Mouse (Mus musculus) CD4-positive naive resting alpha-beta T cell, adult 57 days (primary cell): ENCODE measurements around the gene Gsdma. TPM values are rescaled to one million over a fixed set of nuclear protein-coding genes. Genes with fewer than 3 reads are reported as not detected.

Experiments used
- total RNA-seq: library from RNA; stranded (reverse); gene quantifications from one replicate; pipeline ENCODE4 v1.2.4, GENCODE M21; 2023

The Gsdma gene
- total RNA-seq = not detected

DNA sequence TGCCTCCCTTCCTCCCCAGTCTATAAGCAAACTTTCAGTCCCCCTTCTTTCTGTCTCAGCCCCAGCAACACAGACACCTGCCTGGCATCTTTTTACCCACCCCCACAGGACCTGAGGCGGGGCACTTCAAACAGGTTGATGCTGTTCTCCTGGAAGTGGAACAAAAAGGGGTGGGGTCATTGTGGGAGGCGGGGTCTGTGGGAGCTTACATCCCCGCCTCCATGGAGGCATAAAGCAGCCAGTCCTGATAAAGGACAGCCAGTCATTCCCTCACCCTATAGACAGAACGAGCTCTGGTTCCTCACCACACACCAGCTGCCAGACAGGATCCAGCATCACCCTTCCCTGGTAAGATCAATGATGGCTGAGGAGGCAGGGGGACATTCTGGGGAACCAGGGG, at the start of gene Gsdma:
TSS of gene Gsdma (plus strand) at position 261 of the 400 bp plus-strand sequence.

GRCm38 (mm10) chr11:98625611-98626410, 38.3 kb upstream of the Gsdma start, which contains the start of the genes Gm12355 and Gsdma3:
TSS of gene Gm12355 (minus strand) at chr11:98625661.
TSS of gene Gsdma3 (plus strand) at chr11:98626360.

GRCm38 (mm10) chr11:98646459-98646858, 17.7 kb upstream of the Gsdma start, which contains the start of gene Gsdma2:
TSS of gene Gsdma2 (plus strand) at chr11:98646759.

GRCm38 (mm10) chr11:98681786-98682745, 17.9 kb downstream of the Gsdma start, which contains the start of gene Psmd3:
TSS of gene Psmd3 (plus strand) at chr11:98682554.

DNA sequence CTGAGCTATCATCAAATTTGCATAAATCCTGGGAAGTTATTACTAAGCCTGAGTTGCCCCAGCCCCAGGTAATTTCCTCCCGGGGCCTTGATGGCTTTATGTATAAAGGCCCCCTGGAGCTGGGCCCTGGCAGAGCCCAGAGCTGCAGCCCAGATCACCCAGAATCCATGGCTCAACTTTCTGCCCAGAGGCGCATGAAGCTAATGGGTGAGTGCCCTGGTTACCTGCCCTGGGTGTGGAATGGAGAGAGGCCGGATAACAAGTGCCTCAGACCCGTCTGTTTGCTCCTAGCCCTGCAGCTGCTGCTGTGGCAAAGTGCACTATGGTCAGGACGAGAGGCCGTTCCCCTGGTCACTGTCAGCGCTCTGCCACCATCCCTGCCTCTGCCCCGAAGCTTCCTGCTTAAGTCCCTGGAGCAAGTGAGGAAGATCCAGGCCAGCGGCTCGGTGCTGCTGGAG, 37.1 kb downstream of the Gsdma start, which contains the start of gene Csf3:
TSS of gene Csf3 (plus strand) at position 51 of the 458 bp plus-strand sequence.

Other genes starting within 250 kb of the Gsdma start
- 55.7 TPM for gene Mien1, start 225.4 kb upstream of the Gsdma start, total RNA-seq
- gene Grb7, start 218.0 kb upstream of the Gsdma start, total RNA-seq = 1.2 TPM
- 133 TPM for gene Ikzf3, start 118.3 kb upstream of the Gsdma start, total RNA-seq
- 5.8 TPM for gene Zpbp2, start 113.3 kb upstream of the Gsdma start, total RNA-seq
- 23.7 TPM for gene Ormdl3, start 77.0 kb upstream of the Gsdma start, total RNA-seq
- not detected for gene Lrrc3c, start 66.1 kb upstream of the Gsdma start, total RNA-seq
- 23.9 TPM for gene Gm12355, start 38.7 kb upstream of the Gsdma start, total RNA-seq
- gene Gsdma3, start 38.0 kb upstream of the Gsdma start, total RNA-seq = 0.35 TPM
- not detected for gene Gsdma2, start 17.6 kb upstream of the Gsdma start, total RNA-seq
- 78.2 TPM for gene Psmd3, start 18.2 kb downstream of the Gsdma start, total RNA-seq
- not detected for gene Csf3, start 36.9 kb downstream of the Gsdma start, total RNA-seq
- gene Med24, start 65.1 kb downstream of the Gsdma start, total RNA-seq = 75.6 TPM
- gene Thra, start 76.3 kb downstream of the Gsdma start, total RNA-seq = 44.0 TPM
- 5.1 TPM for gene Nr1d1, start 111.0 kb downstream of the Gsdma start, total RNA-seq
- 123 TPM for gene Msl1, start 131.2 kb downstream of the Gsdma start, total RNA-seq
- gene Casc3, start 140.6 kb downstream of the Gsdma start, total RNA-seq = 119 TPM
- not detected for gene Rapgefl1, start 172.4 kb downstream of the Gsdma start, total RNA-seq
- 41.1 TPM for gene Wipf2, start 199.3 kb downstream of the Gsdma start, total RNA-seq
- gene Cdc6, start 243.4 kb downstream of the Gsdma start, total RNA-seq = 4.0 TPM